Mouse (Mus musculus) liver, adult (tissue): ENCODE data around the gene Ttc39d.

Source experiments
- GATA4 ChIP-seq: IDR thresholded peaks from 2 replicates; pipeline ENCODE4 v1.6.1; 2014; ENCODE audit warnings: mild to moderate bottlenecking, low read length; ENCODE audit not compliant: insufficient replicate concordance

Gene Ttc39d

GRCm38 (mm10) chr17:80206671-80207581, at the start of gene Ttc39d, which contains the start of gene Srsf7:
Gene Ttc39d, plus strand, starts transcription at chr17:80207460.
Gene Srsf7, minus strand, starts transcription at chr17:80207307.
- peak; percentile 5; the same call in 1 of the 2 replicates for TF ChIP-seq GATA4

GRCm38 (mm10) chr17:80157489-80157888, 49.8 kb upstream of the Ttc39d start:
- TF ChIP-seq GATA4, result no peak

GRCm38 (mm10) chr17:80160454-80160853, 46.8 kb upstream of the Ttc39d start:
- TF ChIP-seq GATA4, result no peak; the same call in 1 of the 2 replicates

- TF ChIP-seq GATA4, result no peak
Measured at GRCm38 (mm10) chr17:80163991-80164390, 43.3 kb upstream of the Ttc39d start.

GRCm38 (mm10) chr17:80165741-80166140, 41.5 kb upstream of the Ttc39d start:
- TF ChIP-seq GATA4, result no peak

- no peak for TF ChIP-seq GATA4
Measured at GRCm38 (mm10) chr17:80166346-80166745, 40.9 kb upstream of the Ttc39d start.

GRCm38 (mm10) chr17:80167436-80167835, 39.8 kb upstream of the Ttc39d start:
- TF ChIP-seq GATA4, result no peak

- TF ChIP-seq GATA4, result no peak
Measured at GRCm38 (mm10) chr17:80167851-80168251, 39.4 kb upstream of the Ttc39d start.

GRCm38 (mm10) chr17:80168425-80169182, 38.7 kb upstream of the Ttc39d start:
- TF ChIP-seq GATA4, result no peak

- no peak for TF ChIP-seq GATA4
Measured at GRCm38 (mm10) chr17:80169792-80170191, 37.5 kb upstream of the Ttc39d start.

- TF ChIP-seq GATA4, result no peak
Measured at GRCm38 (mm10) chr17:80170951-80171350, 36.3 kb upstream of the Ttc39d start.

- no peak for TF ChIP-seq GATA4
Measured at GRCm38 (mm10) chr17:80171948-80172347, 35.3 kb upstream of the Ttc39d start.

- TF ChIP-seq GATA4, result no peak
Measured at GRCm38 (mm10) chr17:80172761-80173160, 34.5 kb upstream of the Ttc39d start.

GRCm38 (mm10) chr17:80173708-80174107, 33.6 kb upstream of the Ttc39d start:
- TF ChIP-seq GATA4, result no peak

GRCm38 (mm10) chr17:80174146-80174545, 33.1 kb upstream of the Ttc39d start:
- TF ChIP-seq GATA4, result no peak
